ENCODE assay signal across 19 mouse cellular contexts in the genomic region with DNA sequence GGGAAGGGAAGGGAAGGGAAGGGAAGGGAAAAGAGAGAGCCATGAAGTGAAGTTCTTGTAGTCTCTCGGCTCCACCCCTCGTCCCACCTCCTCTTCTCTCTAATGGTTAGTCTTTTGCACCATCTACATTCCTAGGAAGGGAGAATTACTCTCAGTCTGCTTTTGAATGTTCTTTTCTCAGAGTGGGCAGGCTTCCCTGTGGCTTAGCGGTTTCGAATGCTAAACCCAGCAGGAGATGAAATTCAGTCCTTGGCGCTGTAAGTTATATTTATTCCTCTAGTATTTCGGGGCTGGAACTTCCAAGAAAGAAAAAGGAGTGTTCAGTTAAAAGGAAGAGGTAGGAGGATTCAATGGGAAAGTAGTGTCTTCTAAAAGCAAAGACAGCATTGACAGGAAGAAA.
"Had no signal": no experiment of that assay in that cellular context is flagged by ENCODE, and none has a peak within 500 bp of the region (broad histone marks: within the 10 kb centered on the region; RNA-seq: fewer than 3 reads in every experiment).

No protein-coding gene starts in this region.

- H3K27ac ChIP-seq: limb, embryonic 12.5 days; limb, embryonic 15.5 days; liver, embryonic 14.5 days; macrophage; midbrain, embryonic 12.5 days; midbrain, embryonic 15.5 days; neural tube, embryonic 12.5 days; neural tube, embryonic 15.5 days; stomach, postnatal 0 days had no signal

- H3K4me2 ChIP-seq: limb, embryonic 12.5 days; limb, embryonic 15.5 days; liver, embryonic 11.5 days; lung, embryonic 14.5 days; midbrain, embryonic 12.5 days; midbrain, embryonic 15.5 days; neural tube, embryonic 12.5 days; neural tube, embryonic 15.5 days had no signal

- DNase-seq: kidney, adult 18-20 months; kidney, adult 9 months; kidney, postnatal 14 days; kidney, postnatal 4 days; liver, postnatal 0 days; lung, embryonic 14.5 days; thymus, postnatal 25 days had no signal

- H3K27me3 ChIP-seq: limb, embryonic 12.5 days; limb, embryonic 15.5 days; midbrain, embryonic 12.5 days; midbrain, embryonic 15.5 days; neural tube, embryonic 12.5 days; neural tube, embryonic 15.5 days had no signal

- H3K36me3 ChIP-seq: limb, embryonic 15.5 days; midbrain, embryonic 12.5 days; midbrain, embryonic 15.5 days; neural tube, embryonic 12.5 days; neural tube, embryonic 15.5 days had no signal

- H3K4me3 ChIP-seq: limb, embryonic 12.5 days; limb, embryonic 15.5 days; midbrain, embryonic 12.5 days; midbrain, embryonic 15.5 days; neural tube, embryonic 12.5 days; neural tube, embryonic 15.5 days had no signal

- H3K9ac ChIP-seq: limb, embryonic 12.5 days; limb, embryonic 15.5 days; liver, embryonic 14.5 days; liver, postnatal 0 days; lung, embryonic 14.5 days; midbrain, embryonic 12.5 days; midbrain, embryonic 15.5 days; neural tube, embryonic 12.5 days; neural tube, embryonic 15.5 days had no signal

- H3K9me3 ChIP-seq: limb, embryonic 12.5 days; limb, embryonic 15.5 days; midbrain, embryonic 12.5 days; midbrain, embryonic 15.5 days; neural tube, embryonic 12.5 days; neural tube, embryonic 15.5 days had no signal

- ATAC-seq: intestine, embryonic 16.5 days; liver, postnatal 0 days; lung, postnatal 0 days; midbrain, embryonic 15.5 days had no signal

- H3K4me1 ChIP-seq: midbrain, embryonic 15.5 days; neural tube, embryonic 15.5 days had no signal
